Mouse (Mus musculus) testis, adult 2 months (tissue): ENCODE data around the gene Kank1.

Experiments used
- CTCF ChIP-seq: fragments of 200-500 bp; IDR thresholded peaks from 2 replicates; pipeline ENCODE4 v1.5.1; 2012; ENCODE audit warnings: low read depth, mild to moderate bottlenecking, inconsistent platforms, low read length, moderate library complexity; ENCODE audit not compliant: control insufficient read depth, insufficient read depth, insufficient replicate concordance
- POLR2A ChIP-seq: fragments of 200-500 bp; IDR thresholded peaks from 2 replicates; pipeline ENCODE4 v1.6.1; 2012; ENCODE audit warnings: low read depth, mild to moderate bottlenecking, inconsistent platforms, low read length, moderate library complexity; ENCODE audit not compliant: control insufficient read depth

DNA sequence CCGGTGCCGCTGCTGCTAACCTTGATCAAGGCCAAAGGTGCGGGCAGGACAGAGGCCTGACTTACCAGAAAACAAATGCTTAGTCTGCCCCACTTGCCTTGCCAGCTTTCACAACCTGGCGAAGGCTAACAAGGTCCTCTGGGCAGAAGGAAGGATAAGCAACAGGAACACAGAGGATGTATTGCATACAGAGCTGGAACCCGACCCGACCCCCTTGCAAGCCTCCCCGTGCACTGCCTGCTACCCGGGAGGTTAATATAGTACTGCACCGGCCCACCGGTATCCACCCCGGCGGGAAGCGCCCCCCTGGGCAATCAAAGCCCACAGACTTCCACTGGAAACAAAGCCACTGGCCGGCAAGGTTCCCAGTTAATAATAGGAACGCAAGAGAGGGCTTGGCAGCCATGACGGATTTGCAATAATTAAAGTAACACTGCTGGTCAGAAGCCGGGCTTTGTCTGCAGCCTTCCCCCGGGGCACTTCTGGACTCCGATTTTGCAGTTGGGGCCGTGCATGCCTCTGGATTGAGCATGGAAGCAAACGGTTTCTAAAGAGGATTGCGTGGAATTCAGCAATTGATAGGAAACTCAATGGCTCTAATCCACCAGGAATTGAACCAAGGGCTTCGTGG lies 28.9 kb upstream of the Kank1 start:
- no peak for TF ChIP-seq CTCF
- no peak for TF ChIP-seq POLR2A
